Mouse (Mus musculus) cerebellum, adult 18-20 months (tissue): ENCODE measurements at regions not wholly inside any gene's neighbourhood (a gene's known extent, or its start where the extent isn't known, plus 50 kb on each side); places are given as distances from the start of the nearest gene placed in this dataset.
A peak's percentile ranks its signal among the peaks of the same experiment; 100 is the strongest.
"Not testable (repeated sequence)": the region's sequence is repeated elsewhere in the genome, so short reads cannot be mapped to it uniquely, and the experiment has no call there.

ENCODE experiments used
- DNase-seq, 2 experiments: peaks; one replicate each; pipeline ENCODE4 v3.0.0; 2021

GRCm38 (mm10) chr19:35034408-35034807 lies 112.2 kb downstream of the Kif20b start:
- no peak for DNase-seq

GRCm38 (mm10) chr19:35045576-35045975 lies 123.4 kb downstream of the Kif20b start:
- DNase-seq = no peak

GRCm38 (mm10) chr19:35066352-35066935 lies 144.3 kb downstream of the Kif20b start:
- DNase-seq = no peak

- no peak for DNase-seq
These were observed 159.0 kb downstream of the Kif20b start for GRCm38 (mm10) chr19:35081126-35081525.

GRCm38 (mm10) chr19:35101244-35101643 lies 179.1 kb downstream of the Kif20b start:
- no peak for DNase-seq

- peak in 1 of 2 experiments; percentile 1 for DNase-seq
These were observed 192.2 kb downstream of the Kif20b start for GRCm38 (mm10) chr19:35114313-35114712.

GRCm38 (mm10) chr19:35125278-35125677 lies 203.1 kb downstream of the Kif20b start:
- no peak for DNase-seq

GRCm38 (mm10) chr19:35126594-35127051 lies 204.5 kb downstream of the Kif20b start:
- no peak for DNase-seq

- no peak for DNase-seq
These were observed 205.9 kb downstream of the Kif20b start for GRCm38 (mm10) chr19:35128104-35128503.

- no peak for DNase-seq
These were observed 221.0 kb downstream of the Kif20b start for GRCm38 (mm10) chr19:35143131-35143530.

- DNase-seq = no peak
These were observed 221.6 kb downstream of the Kif20b start for GRCm38 (mm10) chr19:35143781-35144180.

- DNase-seq = not testable (repeated sequence)
These were observed 227.3 kb downstream of the Kif20b start for GRCm38 (mm10) chr19:35149476-35149875.

GRCm38 (mm10) chr19:35150780-35151725 lies 228.9 kb downstream of the Kif20b start:
- no peak for DNase-seq

- DNase-seq = no peak
These were observed 229.7 kb downstream of the Kif20b start for GRCm38 (mm10) chr19:35151841-35152240.

GRCm38 (mm10) chr19:35157849-35158248 lies 235.7 kb downstream of the Kif20b start:
- DNase-seq = no peak

- DNase-seq = no peak
These were observed 242.6 kb downstream of the Kif20b start for GRCm38 (mm10) chr19:35164727-35165126.

- no peak for DNase-seq
These were observed 248.4 kb downstream of the Kif20b start for GRCm38 (mm10) chr19:35170554-35170953.

- DNase-seq = no peak
These were observed 257.9 kb downstream of the Kif20b start for GRCm38 (mm10) chr19:35180102-35180501.

- no peak for DNase-seq
These were observed 283.5 kb downstream of the Kif20b start for GRCm38 (mm10) chr19:35205557-35206239.

- no peak for DNase-seq
These were observed 322.0 kb downstream of the Kif20b start for GRCm38 (mm10) chr19:35244188-35244587.

- no peak for DNase-seq
These were observed 325.4 kb downstream of the Kif20b start for GRCm38 (mm10) chr19:35247531-35247930.

GRCm38 (mm10) chr19:35258634-35259033 lies 336.5 kb downstream of the Kif20b start:
- DNase-seq = not testable (repeated sequence)

GRCm38 (mm10) chr19:35263101-35263500 lies 340.9 kb downstream of the Kif20b start:
- no peak for DNase-seq
